Mouse (Mus musculus) limb, embryonic 10.5 days (tissue): Measurements from ENCODE around the gene Hfe2. TPM values are rescaled to one million over a fixed set of nuclear protein-coding genes. Genes with fewer than 3 reads are reported as not detected.
"Not testable (repeated sequence)": the region's sequence is repeated elsewhere in the genome, so short reads cannot be mapped to it uniquely, and the experiment has no call there.

ENCODE experiments used
- DNase-seq: peaks from one replicate; pipeline ENCODE4 v3.0.0-alpha.2; 2017; ENCODE audit warnings: low spot score
- H3K27ac ChIP-seq: fragments of 300-500 bp; sonication (generic); 2 replicates; pipeline ENCODE4 v1.5.1; 2016; ENCODE audit warnings: mild to moderate bottlenecking
- H3K27me3 ChIP-seq: fragments of 300-500 bp; sonication (generic); 2 replicates; pipeline ENCODE4 v1.6.1; 2016; ENCODE audit warnings: low read depth, mild to moderate bottlenecking; ENCODE audit not compliant: poor library complexity, severe bottlenecking
- H3K36me3 ChIP-seq: fragments of 300-500 bp; sonication (generic); 2 replicates; pipeline ENCODE4 v1.6.1; 2016; ENCODE audit warnings: mild to moderate bottlenecking, moderate library complexity
- H3K4me1 ChIP-seq: fragments of 300-500 bp; sonication (generic); 2 replicates; pipeline ENCODE4 v1.6.1; 2016
- H3K4me3 ChIP-seq: fragments of 300-500 bp; sonication (generic); 2 replicates; pipeline ENCODE4 v1.5.1; 2016; ENCODE audit warnings: mild to moderate bottlenecking, moderate library complexity
- H3K9me3 ChIP-seq: fragments of 300-500 bp; sonication (generic); replicated peaks from 2 replicates; pipeline ENCODE4 v1.6.1; 2016; ENCODE audit warnings: mild to moderate bottlenecking
- WGBS: fragments of 180-500 bp; shearing (Covaris S2); methylation state at CpG from one replicate; pipeline ENCODE4 v1.1.7; 2016; 5-methylcytosine and 5-hydroxymethylcytosine counted together
- polyA plus RNA-seq: library from polyadenylated mRNA; unstranded; fragments of >200 nt; fragmentation: Nextera tagmentation; extraction: Ambion mirVana; gene quantifications from 2 replicates; pipeline ENCODE4 v1.2.1, GENCODE M21; 2016

The Hfe2 gene
- polyA plus RNA-seq, 1 experiment from 2014 or later = 0.84 TPM

GRCm38 (mm10) chr3:96499481-96500288, 25.3 kb upstream of the Hfe2 start:
- no peaks in the 10 kb centered on the region for H3K36me3 ChIP-seq
- H3K4me1 ChIP-seq = peaks cover 17% of the 10 kb centered on the region
- DNase-seq = peak; percentile 83
- peak overlapping the region; percentile 69 for H3K4me3 ChIP-seq
- no peaks in the 10 kb centered on the region for H3K9me3 ChIP-seq
- H3K27me3 ChIP-seq = no peaks in the 10 kb centered on the region
- peak overlapping the region; percentile 84 for H3K27ac ChIP-seq
- WGBS = under 1% methylated on average over 36 of the region's 36 CpGs

- WGBS = under 1% methylated on average over 17 of the region's 17 CpGs
- peaks cover 17% of the 10 kb centered on the region for H3K4me1 ChIP-seq
- DNase-seq = peak; percentile 96
- peak overlapping the region; percentile 69 for H3K4me3 ChIP-seq
- H3K27ac ChIP-seq = peak overlapping the region; percentile 84
- no peaks in the 10 kb centered on the region for H3K9me3 ChIP-seq
- H3K36me3 ChIP-seq = no peaks in the 10 kb centered on the region
- H3K27me3 ChIP-seq = no peaks in the 10 kb centered on the region
Measured at GRCm38 (mm10) chr3:96500289-96500621, 24.7 kb upstream of the Hfe2 start.

GRCm38 (mm10) chr3:96500691-96501265, 24.2 kb upstream of the Hfe2 start:
- no peaks in the 10 kb centered on the region for H3K36me3 ChIP-seq
- peak overlapping the region; percentile 84 for H3K27ac ChIP-seq
- H3K4me1 ChIP-seq = peaks cover 17% of the 10 kb centered on the region
- no peaks in the 10 kb centered on the region for H3K27me3 ChIP-seq
- H3K9me3 ChIP-seq = no peaks in the 10 kb centered on the region
- peak overlapping the region; percentile 69 for H3K4me3 ChIP-seq
- WGBS = 0% methylated on average over 19 of the region's 19 CpGs
- peak; percentile 76 for DNase-seq

- WGBS = under 1% methylated on average over 32 of the region's 32 CpGs
Measured at GRCm38 (mm10) chr3:96501391-96502115, 23.4 kb upstream of the Hfe2 start.

GRCm38 (mm10) chr3:96502181-96503082, 22.5 kb upstream of the Hfe2 start:
- WGBS = 1% methylated on average over 19 of the region's 19 CpGs
- Histone ChIP-seq H3K27me3 (no peaks in the 10 kb centered on the region), H3K4me1 (peaks cover 7% of the 10 kb centered on the region), H3K9me3 (no peaks in the 10 kb centered on the region), H3K27ac (peak overlapping the region; percentile 73), H3K36me3 (no peaks in the 10 kb centered on the region), H3K4me3 (peak overlapping the region; percentile 69)
- DNase-seq = peak; percentile 36

More at GRCm38 (mm10) chr3:96501391-96502115, 23.4 kb upstream of the Hfe2 start:
- Histone ChIP-seq H3K9me3 (no peaks in the 10 kb centered on the region), H3K27me3 (no peaks in the 10 kb centered on the region), H3K27ac (peak overlapping the region; percentile 84), H3K36me3 (no peaks in the 10 kb centered on the region), H3K4me3 (peak overlapping the region; percentile 69), H3K4me1 (peaks cover 15% of the 10 kb centered on the region)
- DNase-seq = peak; percentile 95

GRCm38 (mm10) chr3:96503083-96503450, 21.9 kb upstream of the Hfe2 start:
- H3K36me3 ChIP-seq = no peaks in the 10 kb centered on the region
- peak overlapping the region; percentile 69 for H3K4me3 ChIP-seq
- DNase-seq = peak; percentile 79
- peaks cover 7% of the 10 kb centered on the region for H3K4me1 ChIP-seq
- no peaks in the 10 kb centered on the region for H3K9me3 ChIP-seq
- no peaks in the 10 kb centered on the region for H3K27me3 ChIP-seq
- WGBS = under 1% methylated on average over 7 of the region's 7 CpGs
- peak overlapping the region; percentile 73 for H3K27ac ChIP-seq

GRCm38 (mm10) chr3:96503946-96504345, 21.0 kb upstream of the Hfe2 start:
- no peak overlapping the region for H3K4me3 ChIP-seq
- H3K27me3 ChIP-seq = no peaks in the 10 kb centered on the region
- 76% methylated on average over 4 of the region's 4 CpGs for WGBS
- no peak overlapping the region for H3K27ac ChIP-seq
- H3K36me3 ChIP-seq = no peaks in the 10 kb centered on the region
- no peak for DNase-seq
- H3K9me3 ChIP-seq = no peaks in the 10 kb centered on the region
- H3K4me1 ChIP-seq = peaks cover 5% of the 10 kb centered on the region

GRCm38 (mm10) chr3:96504931-96505330, 20.0 kb upstream of the Hfe2 start:
- no peaks in the 10 kb centered on the region for H3K36me3 ChIP-seq
- H3K27me3 ChIP-seq = no peaks in the 10 kb centered on the region
- no peak overlapping the region for H3K27ac ChIP-seq
- no peak for DNase-seq
- WGBS = 91% methylated on average over 6 of the region's 6 CpGs
- no peaks in the 10 kb centered on the region for H3K9me3 ChIP-seq
- no peak overlapping the region for H3K4me3 ChIP-seq
- H3K4me1 ChIP-seq = peaks cover 3% of the 10 kb centered on the region

GRCm38 (mm10) chr3:96506396-96507047, 18.4 kb upstream of the Hfe2 start:
- 96% methylated on average over 9 of the region's 9 CpGs for WGBS
- Histone ChIP-seq H3K4me3 (no peak overlapping the region), H3K9me3 (no peaks in the 10 kb centered on the region), H3K36me3 (no peaks in the 10 kb centered on the region), H3K4me1 (peaks cover 3% of the 10 kb centered on the region), H3K27me3 (no peaks in the 10 kb centered on the region), H3K27ac (no peak overlapping the region)
- DNase-seq = no peak

- H3K36me3 ChIP-seq, H3K27me3 ChIP-seq, H3K4me3 ChIP-seq, DNase-seq, H3K9me3 ChIP-seq, H3K4me1 ChIP-seq, H3K27ac ChIP-seq: not testable (repeated sequence)
- WGBS = 94% methylated on average over 8 of the region's 9 CpGs
Measured at GRCm38 (mm10) chr3:96507966-96508365, 17.0 kb upstream of the Hfe2 start.

- H3K36me3 ChIP-seq = no peaks in the 10 kb centered on the region
- no peak overlapping the region for H3K4me3 ChIP-seq
- peaks cover 10% of the 10 kb centered on the region; the same call in 1 of the 2 replicates for H3K27me3 ChIP-seq
- no peaks in the 10 kb centered on the region for H3K4me1 ChIP-seq
- WGBS = 55% methylated on average over 5 of the region's 5 CpGs
- H3K27ac ChIP-seq = no peak overlapping the region
- no peak for DNase-seq
- H3K9me3 ChIP-seq = no peaks in the 10 kb centered on the region
Measured at GRCm38 (mm10) chr3:96520171-96520570, 4.8 kb upstream of the Hfe2 start.

- Histone ChIP-seq H3K4me1 (peaks cover 7% of the 10 kb centered on the region), H3K36me3 (no peaks in the 10 kb centered on the region), H3K27me3 (peaks cover 29% of the 10 kb centered on the region), H3K4me3 (no peak overlapping the region), H3K27ac (no peak overlapping the region), H3K9me3 (no peaks in the 10 kb centered on the region)
- DNase-seq = no peak
- 71% methylated on average over 4 of the region's 4 CpGs for WGBS
Measured at GRCm38 (mm10) chr3:96522149-96522548, 2.8 kb upstream of the Hfe2 start.
